Mouse (Mus musculus) B cell, adult 67 days (primary cell): ENCODE results near the gene Fsip1. TPM values are rescaled to one million over a fixed set of nuclear protein-coding genes. Genes with fewer than 3 reads are reported as not detected.

Experiments used
- total RNA-seq, 2 experiments: library from RNA; stranded (reverse); gene quantifications; 4 replicates each; pipeline ENCODE4 v1.2.4; 2023

Fsip1 gene
- total RNA-seq, result 1 to 10 TPM; 2.3 to 5.2 TPM

DNA sequence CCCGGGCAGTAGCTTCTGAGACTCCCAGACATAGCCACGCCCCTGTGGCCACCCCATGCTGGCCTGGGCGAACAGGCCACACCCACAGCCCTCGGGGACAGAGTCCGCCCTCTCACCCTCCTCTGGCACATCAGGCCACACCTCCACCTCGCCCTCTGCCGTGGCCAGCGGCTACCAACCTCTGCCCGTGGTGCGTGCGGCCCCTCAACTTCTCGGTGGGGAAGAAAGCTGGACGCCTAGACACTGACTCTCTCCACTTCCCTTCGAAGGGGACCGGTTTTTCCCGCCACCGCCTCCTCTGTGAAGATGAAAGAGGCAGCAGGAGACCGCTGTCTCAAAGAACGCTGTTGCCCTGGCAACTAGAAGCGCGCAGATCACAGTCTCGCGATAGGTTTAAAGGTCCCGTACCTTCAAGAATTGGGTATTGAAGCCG, at the start of gene Fsip1:
Gene Fsip1 (minus strand): TSS at position 346 of the 433 bp plus-strand sequence.

DNA sequence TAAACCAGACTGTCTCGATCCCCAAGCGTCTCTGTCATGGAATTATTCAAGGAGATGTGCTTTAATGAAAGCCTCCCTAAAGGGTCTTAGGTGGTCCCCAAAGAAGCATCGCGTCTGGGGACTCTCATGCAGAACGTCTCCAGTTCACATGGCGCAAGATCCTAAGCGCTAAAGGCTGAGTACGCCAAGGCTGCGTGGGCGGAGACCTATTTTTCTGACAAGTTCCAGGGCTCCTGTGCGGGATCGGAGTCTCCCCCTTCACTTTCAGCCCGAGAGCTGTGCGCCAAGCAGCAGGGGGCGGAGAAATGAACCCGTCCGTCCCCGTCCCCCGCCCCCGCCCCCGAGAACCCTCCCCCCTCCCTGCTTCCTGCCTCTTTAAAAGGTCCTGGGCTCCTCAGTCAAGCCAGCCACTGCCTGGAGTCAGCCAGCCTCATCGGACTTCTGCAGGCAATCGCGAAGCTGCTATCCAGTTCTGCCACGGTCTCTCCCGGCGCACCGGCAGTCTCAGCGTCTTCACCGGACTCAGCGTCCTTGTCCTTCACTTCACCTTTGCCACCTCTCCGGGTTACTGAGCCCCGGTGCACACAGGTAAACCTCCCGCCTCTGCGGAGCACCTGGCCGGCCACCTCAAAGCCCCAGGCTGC, 145.2 kb downstream of the Fsip1 start, which contains the start of gene Thbs1:
Gene Thbs1 (plus strand): TSS at position 389 of the 644 bp plus-strand sequence.

Other genes starting within 250 kb of the Fsip1 start
- under 1 TPM; 0.42 to 0.81 TPM for gene Thbs1, start 145.1 kb downstream of the Fsip1 start, total RNA-seq
- gene Gpr176, start 116.5 kb upstream of the Fsip1 start, total RNA-seq, result under 1 TPM in 1 of 2 experiments, not detected in 1; 0.24 TPM
- gene Eif2ak4, start 131.7 kb upstream of the Fsip1 start, total RNA-seq, result 10 to 100 TPM; 44.9 to 55.6 TPM
- gene Srp14, start 222.7 kb upstream of the Fsip1 start, total RNA-seq, result 100 to 1,000 TPM; 127 to 130 TPM